Mouse (Mus musculus): ENCODE data around the gene Prdx6. TPM values are rescaled to one million over a fixed set of nuclear protein-coding genes. Genes with fewer than 3 reads are reported as not detected.
"Not testable (repeated sequence)": the region's sequence is repeated elsewhere in the genome, so short reads cannot be mapped to it uniquely, and the experiment has no call there.

The Prdx6 gene
- polyA plus RNA-seq, 1 experiment from 2014 or later: 331 TPM

- H3K27ac ChIP-seq: no peak overlapping the region
- peak overlapping the region; percentile 60 for H3K4me2 ChIP-seq (replicated peaks)
- WGBS: 66% methylated on average over 7 of the region's 7 CpGs
- ATAC-seq (ENCODE audit: low FRiP score): no peak
- H3K4me3 ChIP-seq: peak overlapping the region; percentile 79; the same call in 1 of the 2 replicates
- H3K9ac ChIP-seq: no peak overlapping the region
- peaks cover 16% of the 10 kb centered on the region for H3K36me3 ChIP-seq
- H3K27me3 ChIP-seq: peaks cover 6% of the 10 kb centered on the region; the same call in 1 of the 2 replicates
- peaks cover 25% of the 10 kb centered on the region for H3K4me1 ChIP-seq
- no peaks in the 10 kb centered on the region for H3K9me3 ChIP-seq (replicated peaks)
These were observed 2.3 kb downstream of the Prdx6 start for GRCm38 (mm10) chr1:161248685-161249084.

GRCm38 (mm10) chr1:161247643-161248580, 3.1 kb downstream of the Prdx6 start:
- 81% methylated on average over 11 of the region's 11 CpGs for WGBS

GRCm38 (mm10) chr1:161247176-161247575, 3.8 kb downstream of the Prdx6 start:
- 89% methylated on average over 3 of the region's 3 CpGs for WGBS
- Histone ChIP-seq H3K36me3 (peaks cover 29% of the 10 kb centered on the region), H3K27me3 (peaks cover 5% of the 10 kb centered on the region; the same call in 1 of the 2 replicates), H3K27ac (no peak overlapping the region), H3K4me2 (replicated peaks) (no peak overlapping the region), H3K4me3 (no peak overlapping the region), H3K4me1 (peaks cover 25% of the 10 kb centered on the region), H3K9me3 (replicated peaks) (no peaks in the 10 kb centered on the region), H3K9ac (no peak overlapping the region)
- ATAC-seq (ENCODE audit: low FRiP score): no peak

More at GRCm38 (mm10) chr1:161247643-161248580, 3.1 kb downstream of the Prdx6 start:
- peaks cover 6% of the 10 kb centered on the region; the same call in 1 of the 2 replicates for H3K27me3 ChIP-seq
- no peak for ATAC-seq (ENCODE audit: low FRiP score)
- H3K4me3 ChIP-seq: no peak overlapping the region
- H3K4me1 ChIP-seq: peaks cover 25% of the 10 kb centered on the region
- H3K9ac ChIP-seq: no peak overlapping the region
- H3K36me3 ChIP-seq: peaks cover 22% of the 10 kb centered on the region
- H3K9me3 ChIP-seq (replicated peaks): no peaks in the 10 kb centered on the region
- peak overlapping the region; percentile 60 for H3K4me2 ChIP-seq (replicated peaks)
- H3K27ac ChIP-seq: no peak overlapping the region

- Histone ChIP-seq H3K36me3 (peaks cover 61% of the 10 kb centered on the region), H3K27me3 (no peaks in the 10 kb centered on the region), H3K9me3 (replicated peaks) (no peaks in the 10 kb centered on the region), H3K4me2 (replicated peaks) (no peak overlapping the region), H3K27ac (no peak overlapping the region), H3K4me3 (no peak overlapping the region), H3K9ac (no peak overlapping the region), H3K4me1 (no peaks in the 10 kb centered on the region)
- no peak for ATAC-seq (ENCODE audit: low FRiP score)
- whole genome bisulfite sequencing: 98% methylated on average over 4 of the region's 4 CpGs
These were observed 13.3 kb downstream of the Prdx6 start for GRCm38 (mm10) chr1:161237750-161238149.

- 97% methylated on average over 7 of the region's 7 CpGs for WGBS
- Histone ChIP-seq H3K9ac (no peak overlapping the region), H3K27me3 (no peaks in the 10 kb centered on the region), H3K4me2 (replicated peaks) (no peak overlapping the region), H3K4me3 (no peak overlapping the region), H3K4me1 (no peaks in the 10 kb centered on the region), H3K36me3 (peaks cover 57% of the 10 kb centered on the region), H3K9me3 (replicated peaks) (no peaks in the 10 kb centered on the region), H3K27ac (no peak overlapping the region)
- no peak for ATAC-seq (ENCODE audit: low FRiP score)
These were observed 13.7 kb downstream of the Prdx6 start for GRCm38 (mm10) chr1:161237339-161237738.

GRCm38 (mm10) chr1:161233226-161233839, 17.7 kb downstream of the Prdx6 start:
- no peak overlapping the region for H3K4me3 ChIP-seq
- H3K4me1 ChIP-seq: no peaks in the 10 kb centered on the region
- H3K36me3 ChIP-seq: peaks cover 20% of the 10 kb centered on the region
- no peak for ATAC-seq (ENCODE audit: low FRiP score)
- H3K27ac ChIP-seq: no peak overlapping the region
- no peak overlapping the region for H3K4me2 ChIP-seq (replicated peaks)
- 89% methylated on average over 13 of the region's 13 CpGs for WGBS
- no peak overlapping the region for H3K9ac ChIP-seq
- H3K9me3 ChIP-seq (replicated peaks): no peaks in the 10 kb centered on the region
- H3K27me3 ChIP-seq: no peaks in the 10 kb centered on the region

GRCm38 (mm10) chr1:161232181-161232580, 18.8 kb downstream of the Prdx6 start:
- H3K27me3 ChIP-seq: no peaks in the 10 kb centered on the region
- no peaks in the 10 kb centered on the region for H3K4me1 ChIP-seq
- no peak for ATAC-seq (ENCODE audit: low FRiP score)
- H3K27ac ChIP-seq: no peak overlapping the region
- H3K4me2 ChIP-seq (replicated peaks): no peak overlapping the region
- H3K4me3 ChIP-seq: no peak overlapping the region
- H3K36me3 ChIP-seq: peaks cover 9% of the 10 kb centered on the region; the same call in 1 of the 2 replicates
- no peaks in the 10 kb centered on the region for H3K9me3 ChIP-seq (replicated peaks)
- H3K9ac ChIP-seq: no peak overlapping the region
- WGBS: 92% methylated on average over 5 of the region's 5 CpGs

- H3K36me3 ChIP-seq: no peaks in the 10 kb centered on the region
- H3K9me3 ChIP-seq (replicated peaks): no peaks in the 10 kb centered on the region
- H3K4me3 ChIP-seq: no peak overlapping the region
- no peak overlapping the region for H3K4me2 ChIP-seq (replicated peaks)
- H3K9ac ChIP-seq: no peak overlapping the region
- H3K4me1 ChIP-seq: no peaks in the 10 kb centered on the region
- no peak overlapping the region for H3K27ac ChIP-seq
- ATAC-seq (ENCODE audit: low FRiP score): no peak
- no peaks in the 10 kb centered on the region for H3K27me3 ChIP-seq
- 54% methylated on average over 5 of the region's 5 CpGs for WGBS
These were observed 26.2 kb downstream of the Prdx6 start for GRCm38 (mm10) chr1:161224837-161225236.

- 76% methylated on average over 3 of the region's 3 CpGs for whole genome bisulfite sequencing
- H3K4me1 ChIP-seq: no peaks in the 10 kb centered on the region
- H3K4me2 ChIP-seq (replicated peaks): no peak overlapping the region
- no peaks in the 10 kb centered on the region for H3K27me3 ChIP-seq
- H3K9ac ChIP-seq: no peak overlapping the region
- H3K27ac ChIP-seq: no peak overlapping the region
- no peak for ATAC-seq (ENCODE audit: low FRiP score)
- no peaks in the 10 kb centered on the region for H3K9me3 ChIP-seq (replicated peaks)
- H3K4me3 ChIP-seq: no peak overlapping the region
- no peaks in the 10 kb centered on the region for H3K36me3 ChIP-seq
These were observed 31.2 kb downstream of the Prdx6 start for GRCm38 (mm10) chr1:161219816-161220215.

GRCm38 (mm10) chr1:161214465-161214864, 36.6 kb downstream of the Prdx6 start:
- Histone ChIP-seq H3K9ac (no peak overlapping the region), H3K4me1 (no peaks in the 10 kb centered on the region), H3K4me2 (replicated peaks) (no peak overlapping the region), H3K36me3 (no peaks in the 10 kb centered on the region), H3K27ac (no peak overlapping the region), H3K9me3 (replicated peaks) (no peaks in the 10 kb centered on the region), H3K27me3 (no peaks in the 10 kb centered on the region), H3K4me3 (no peak overlapping the region)
- WGBS: 35% methylated on average over 4 of the region's 4 CpGs
- ATAC-seq (ENCODE audit: low FRiP score): no peak

GRCm38 (mm10) chr1:161199856-161200255, 51.2 kb downstream of the Prdx6 start:
- Histone ChIP-seq H3K4me1 (peaks cover 8% of the 10 kb centered on the region), H3K36me3 (no peaks in the 10 kb centered on the region), H3K9me3 (replicated peaks) (no peaks in the 10 kb centered on the region), H3K4me2 (replicated peaks) (no peak overlapping the region), H3K27ac (no peak overlapping the region), H3K9ac (no peak overlapping the region), H3K4me3 (no peak overlapping the region), H3K27me3 (no peaks in the 10 kb centered on the region)
- WGBS: 75% methylated on average over 5 of the region's 5 CpGs
- no peak for ATAC-seq (ENCODE audit: low FRiP score)

- Histone ChIP-seq H3K4me3 (peak overlapping the region; percentile 42), H3K4me2 (replicated peaks) (peak overlapping the region; percentile 64), H3K27ac (0 out of 2 replicates have a peak overlapping the region, but pooled peaks have one; percentile 74)
- H3K9me3 ChIP-seq (replicated peaks); H3K27me3 ChIP-seq; H3K4me1 ChIP-seq; ATAC-seq (ENCODE audit: low FRiP score); H3K9ac ChIP-seq; H3K36me3 ChIP-seq: not testable (repeated sequence)
- 53% methylated on average over 11 of the region's 11 CpGs for WGBS
These were observed 54.7 kb downstream of the Prdx6 start for GRCm38 (mm10) chr1:161196364-161196763.
